Mouse (Mus musculus): Measurements from ENCODE around the gene Fmnl3.
A peak's percentile ranks its signal among the peaks of the same experiment; 100 is the strongest.

Gene Fmnl3

DNA sequence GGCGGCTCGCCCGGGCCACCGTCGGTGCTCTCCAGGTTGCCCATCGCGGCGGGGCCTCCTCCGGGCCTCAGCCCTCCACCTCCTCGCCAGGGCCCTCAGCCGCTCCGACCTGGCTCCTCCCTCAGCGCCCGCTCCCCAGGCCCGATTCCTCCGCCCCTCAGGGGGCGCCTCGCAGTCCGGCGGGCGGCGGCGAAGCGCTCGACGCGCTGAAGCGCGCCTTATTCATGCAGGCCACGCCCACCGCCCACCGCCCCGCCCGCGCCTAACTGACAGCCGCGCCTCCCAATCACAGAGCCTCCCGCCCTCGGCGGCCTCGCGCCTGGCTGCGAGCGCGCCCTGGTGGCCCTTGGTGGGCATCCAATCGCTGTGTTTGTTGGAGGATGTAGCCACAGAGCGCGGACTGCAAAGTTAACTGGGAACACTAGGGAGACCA is at the start of gene Fmnl3:
Fmnl3 (minus strand) TSS at position 224 of the 433 bp plus-strand sequence.
- no peak for DNase-seq (ENCODE audit: extremely low read depth, low read depth, low spot score)

DNA sequence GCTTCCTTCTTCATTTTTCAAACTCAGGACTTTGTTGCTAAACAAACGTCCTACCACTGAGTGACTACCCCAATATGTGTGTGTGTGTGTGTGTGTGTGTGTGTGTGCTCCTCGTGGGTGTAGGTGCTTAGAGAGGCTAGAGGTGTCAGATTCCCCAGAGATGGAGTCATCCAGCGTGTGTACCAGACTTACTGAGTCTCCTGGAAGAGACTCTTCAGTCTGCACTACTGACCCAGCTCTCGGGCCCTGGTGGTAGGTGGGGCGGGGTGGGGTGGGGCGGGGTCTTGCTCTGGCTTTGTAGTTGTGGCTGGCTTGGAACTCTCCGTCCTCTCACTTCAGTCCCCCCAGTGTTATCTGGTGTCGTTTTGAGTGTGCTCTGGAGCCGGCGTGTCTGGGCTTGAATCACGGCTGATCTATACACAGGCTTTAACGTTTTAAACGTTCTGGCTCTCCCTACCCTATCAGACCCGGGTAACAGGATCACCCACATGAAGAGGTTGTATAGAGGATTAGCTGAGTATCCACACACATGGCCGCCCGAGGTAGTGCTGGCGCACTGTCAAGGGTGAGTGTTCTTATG is 47.5 kb upstream of the Fmnl3 start:
- no peak for DNase-seq (ENCODE audit: extremely low read depth, low read depth, low spot score)

DNA sequence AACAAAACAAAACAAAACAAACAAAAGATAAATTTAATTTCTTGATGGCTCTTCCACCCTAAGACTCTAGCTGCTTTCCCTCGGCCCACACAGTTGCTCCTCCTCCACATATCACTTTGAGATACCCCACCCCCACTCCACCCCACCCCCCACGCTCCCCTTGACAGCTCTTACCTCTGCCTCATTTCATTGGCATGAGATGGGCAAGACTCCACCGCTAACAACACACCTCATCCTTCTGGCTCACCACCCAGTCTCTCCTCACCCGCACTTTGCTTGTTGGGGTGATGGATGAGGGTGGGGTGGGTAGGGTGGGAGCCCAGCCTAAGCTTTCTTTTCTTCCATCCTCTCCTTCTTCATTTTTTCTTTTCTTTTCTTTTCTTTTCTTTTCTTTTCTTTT is 46.7 kb upstream of the Fmnl3 start:
- DNase-seq (ENCODE audit: extremely low read depth, low read depth, low spot score) = no peak

DNA sequence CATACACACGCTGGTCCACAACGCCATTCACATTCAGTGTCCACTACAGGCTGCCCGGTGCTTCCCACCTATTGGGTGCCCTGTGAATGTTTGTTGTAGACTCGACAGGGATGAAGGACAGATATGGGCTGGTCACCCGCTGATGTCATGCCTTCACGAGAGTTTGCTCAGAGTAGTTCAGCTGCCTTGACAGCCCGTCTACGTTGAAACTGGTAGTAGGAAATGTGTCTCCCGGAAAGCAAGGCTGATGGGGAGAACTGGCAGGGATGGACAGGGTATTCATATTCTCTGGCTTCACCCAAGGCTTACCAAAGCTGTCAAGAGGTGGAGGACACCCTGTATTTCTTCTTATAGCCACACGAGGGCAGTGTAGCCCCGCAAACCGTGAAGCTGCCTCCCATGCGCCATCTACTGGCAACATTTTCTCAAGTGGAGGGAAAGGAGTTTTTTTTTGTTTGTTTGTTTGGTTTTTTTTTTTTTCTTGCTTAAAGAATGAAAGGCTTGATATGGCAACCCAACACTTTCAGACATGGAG is 46.1 kb upstream of the Fmnl3 start:
- no peak for DNase-seq (ENCODE audit: extremely low read depth, low read depth, low spot score)

DNA sequence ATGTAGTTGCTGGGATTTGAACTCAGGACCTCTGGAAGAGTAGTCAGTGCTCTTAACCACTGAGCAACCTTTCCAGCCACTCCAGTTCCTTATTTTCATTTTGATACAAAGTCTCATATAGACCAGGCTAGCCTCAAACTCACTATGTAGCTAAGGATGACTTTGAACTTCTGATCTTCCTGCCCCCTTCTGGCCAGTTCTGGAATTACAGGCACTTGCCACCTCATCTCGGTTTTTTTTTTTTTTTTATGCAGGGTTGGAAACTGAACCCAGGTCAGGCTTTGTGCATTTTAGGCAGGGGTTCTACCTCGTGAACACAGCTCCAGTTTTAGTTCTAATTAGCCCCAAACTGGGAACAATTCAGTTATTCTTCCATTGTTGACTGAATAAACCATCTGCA is 45.5 kb upstream of the Fmnl3 start:
- DNase-seq (ENCODE audit: extremely low read depth, low read depth, low spot score) = no peak

DNA sequence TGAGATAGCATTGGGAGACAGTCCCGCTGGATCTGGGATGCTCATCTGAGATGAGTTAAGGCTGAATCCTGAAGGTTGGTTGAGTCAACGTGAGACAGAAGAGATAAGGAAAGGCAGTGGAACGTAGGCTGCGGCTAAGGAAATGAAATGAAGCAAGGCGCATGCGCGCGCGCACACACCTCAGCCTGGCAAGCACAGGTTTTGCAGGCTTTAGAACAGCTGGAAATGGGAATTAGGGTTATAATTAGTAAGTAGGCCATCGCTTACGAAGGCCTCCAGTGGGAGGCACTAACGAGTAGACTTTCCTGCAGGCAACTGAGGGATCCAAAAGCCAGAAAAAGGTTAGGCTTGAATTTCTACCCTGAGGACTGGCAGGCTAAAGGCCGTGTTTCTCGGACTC is 41.5 kb upstream of the Fmnl3 start:
- DNase-seq (ENCODE audit: extremely low read depth, low read depth, low spot score) = no peak

DNA sequence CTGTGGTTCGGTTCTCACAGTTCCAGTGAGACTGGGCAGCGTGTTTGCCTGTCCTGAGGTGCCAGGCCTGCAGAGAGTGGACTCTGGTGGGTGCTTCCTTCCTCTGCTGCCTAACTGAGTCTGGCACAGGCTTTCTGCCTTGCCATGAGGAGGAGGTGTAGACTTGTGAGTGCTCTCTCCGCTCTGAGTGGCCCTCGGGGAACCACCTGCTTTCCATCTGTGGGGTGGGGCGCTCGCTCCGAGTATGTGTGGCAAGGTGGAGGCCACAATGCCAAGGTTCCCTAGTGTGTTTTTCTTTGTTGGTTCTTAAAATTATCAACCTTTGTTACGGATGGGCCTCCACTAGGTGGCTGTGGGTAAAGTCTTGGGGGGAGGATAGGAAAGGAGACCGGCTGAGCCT is 38.6 kb upstream of the Fmnl3 start:
- no peak for DNase-seq (ENCODE audit: extremely low read depth, low read depth, low spot score)

DNA sequence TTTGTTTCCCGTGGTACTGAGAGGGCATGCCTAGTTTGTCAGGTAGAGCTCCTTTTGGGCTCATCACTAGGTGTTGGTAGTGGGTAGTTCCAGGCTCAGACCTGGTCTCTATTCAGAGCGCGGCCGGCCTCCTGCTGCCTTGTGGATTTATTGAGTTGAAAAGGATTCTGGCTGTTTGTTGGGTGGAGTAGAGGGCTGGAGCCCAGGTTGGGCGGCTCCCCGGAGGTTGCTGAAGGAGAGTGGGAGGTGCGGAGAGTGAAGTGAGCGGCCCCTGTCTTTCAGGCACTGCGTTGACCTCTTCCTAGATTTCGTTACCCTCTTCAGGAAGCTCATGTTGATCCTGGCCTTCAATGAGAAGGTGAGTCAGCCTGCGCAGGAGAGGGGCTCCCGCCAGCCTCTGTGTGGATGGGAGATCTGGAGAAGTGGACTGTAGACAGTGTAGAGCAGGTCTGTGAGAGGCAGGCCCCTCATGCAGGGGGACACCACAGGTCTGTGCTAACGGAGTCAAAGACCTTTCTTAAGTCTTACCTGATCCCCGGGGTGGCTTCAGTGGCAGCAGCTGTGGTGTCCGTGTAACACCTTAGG is 36.8 kb upstream of the Fmnl3 start:
- no peak for DNase-seq (ENCODE audit: extremely low read depth, low read depth, low spot score)

DNA sequence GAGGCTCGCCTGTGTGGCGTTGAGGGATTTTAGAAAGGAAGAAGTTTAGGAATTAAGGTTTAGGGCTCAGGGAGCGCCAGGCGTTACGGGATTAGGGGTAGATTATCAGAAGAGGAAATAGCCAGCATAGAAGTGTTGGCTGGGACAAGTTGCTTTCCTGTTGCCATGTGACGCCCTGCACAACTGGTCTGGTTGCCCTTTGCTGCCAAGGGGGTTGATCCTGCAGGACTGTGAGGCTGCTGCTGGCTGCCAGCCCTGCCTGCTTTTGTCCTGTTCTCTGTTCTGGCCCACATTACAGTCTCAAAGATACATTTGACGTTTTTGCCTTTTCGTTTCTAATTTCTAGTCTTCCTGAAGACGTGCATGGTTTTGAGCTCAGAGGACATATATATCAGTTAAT is 34.9 kb upstream of the Fmnl3 start:
- DNase-seq (ENCODE audit: extremely low read depth, low read depth, low spot score) = no peak

DNA sequence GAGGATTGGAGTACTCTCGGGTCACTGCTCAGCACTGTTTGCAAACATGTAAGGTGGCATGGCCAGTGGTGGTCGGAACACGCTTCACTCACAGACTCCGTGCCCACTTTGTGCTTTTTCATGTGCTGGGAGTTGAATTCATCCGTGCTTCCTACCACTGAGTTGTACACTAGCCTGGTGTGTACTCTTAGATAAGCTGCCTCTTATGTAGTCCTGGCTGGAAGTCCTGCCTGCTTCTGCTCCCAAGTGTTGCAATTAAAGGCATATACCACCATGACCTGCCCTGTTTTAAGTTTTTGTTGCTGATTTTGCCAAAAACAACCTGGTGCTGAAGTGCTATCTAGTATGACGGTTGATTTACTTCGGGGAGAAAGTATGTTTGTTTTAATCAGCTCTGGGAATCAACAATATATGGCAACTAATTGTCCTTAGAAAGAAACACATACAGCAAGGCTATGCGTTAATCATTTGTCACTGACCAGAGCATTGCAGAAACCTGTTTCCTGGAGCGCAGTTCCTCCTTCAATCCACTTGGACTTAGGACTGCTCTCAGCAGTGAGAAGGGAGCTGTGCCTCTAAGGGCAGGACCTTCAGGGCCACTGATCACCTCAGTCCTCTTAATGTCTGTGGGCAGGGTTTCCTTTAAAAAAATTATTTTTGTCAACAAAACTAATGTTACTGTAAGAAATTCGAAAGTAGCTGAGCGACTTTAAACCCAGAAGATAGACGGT is 33.0 kb upstream of the Fmnl3 start:
- no peak for DNase-seq (ENCODE audit: extremely low read depth, low read depth, low spot score)

DNA sequence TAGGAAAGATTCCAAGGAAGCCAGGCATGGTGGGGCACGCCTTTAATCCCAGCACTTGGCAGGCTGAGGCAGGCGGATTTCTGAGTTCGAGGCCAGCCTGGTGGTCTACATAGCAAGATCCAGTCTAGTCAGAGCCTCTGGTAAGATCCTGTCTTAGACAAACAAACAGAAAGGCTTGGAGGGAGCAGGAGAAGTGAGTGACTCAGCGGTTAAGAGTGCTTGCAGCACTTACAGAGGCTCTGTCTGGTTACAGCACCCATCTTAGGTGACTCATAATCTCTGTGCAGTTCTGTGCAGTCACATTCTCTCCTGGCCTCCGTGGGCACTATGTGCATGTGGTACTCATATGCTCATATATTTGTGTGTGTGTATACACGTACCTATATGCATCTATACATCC is 30.3 kb upstream of the Fmnl3 start:
- no peak for DNase-seq (ENCODE audit: extremely low read depth, low read depth, low spot score)

DNA sequence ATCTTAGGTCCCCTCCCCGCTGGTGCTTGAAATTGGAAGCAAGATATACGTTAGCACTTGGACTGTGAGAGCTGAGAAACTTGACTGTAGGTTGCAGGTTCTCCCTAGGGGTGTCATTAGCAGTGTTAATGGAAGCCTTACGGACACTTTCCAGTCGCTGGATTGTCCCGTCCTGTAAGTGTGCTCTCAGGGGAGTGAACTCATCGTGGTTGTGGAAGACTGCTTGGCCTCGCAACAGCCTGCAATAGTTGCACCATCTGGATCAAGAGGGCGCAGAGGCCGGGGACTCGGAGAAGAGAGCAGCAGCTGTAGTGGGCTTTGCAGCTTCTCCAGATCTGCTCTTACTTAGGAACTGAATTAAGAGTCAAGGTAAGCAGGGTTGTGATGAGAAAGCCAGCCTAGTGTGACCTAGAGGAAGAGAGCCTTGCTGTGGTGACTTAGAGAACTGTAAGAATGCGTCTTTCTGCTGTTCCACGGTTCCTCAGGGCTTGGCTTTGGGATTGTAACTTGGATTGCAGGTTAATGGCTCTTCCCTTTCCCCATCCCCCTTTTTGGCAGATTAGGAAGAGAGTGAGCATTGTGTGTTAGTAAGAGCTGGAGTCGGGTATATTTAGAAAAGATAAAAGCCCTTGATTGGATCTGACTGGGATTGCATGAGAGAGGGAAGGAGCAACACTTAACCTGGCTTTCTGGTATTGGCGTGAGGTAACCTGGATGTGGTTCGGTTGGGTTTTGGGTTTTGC is 29.4 kb upstream of the Fmnl3 start:
- no peak for DNase-seq (ENCODE audit: extremely low read depth, low read depth, low spot score)

DNA sequence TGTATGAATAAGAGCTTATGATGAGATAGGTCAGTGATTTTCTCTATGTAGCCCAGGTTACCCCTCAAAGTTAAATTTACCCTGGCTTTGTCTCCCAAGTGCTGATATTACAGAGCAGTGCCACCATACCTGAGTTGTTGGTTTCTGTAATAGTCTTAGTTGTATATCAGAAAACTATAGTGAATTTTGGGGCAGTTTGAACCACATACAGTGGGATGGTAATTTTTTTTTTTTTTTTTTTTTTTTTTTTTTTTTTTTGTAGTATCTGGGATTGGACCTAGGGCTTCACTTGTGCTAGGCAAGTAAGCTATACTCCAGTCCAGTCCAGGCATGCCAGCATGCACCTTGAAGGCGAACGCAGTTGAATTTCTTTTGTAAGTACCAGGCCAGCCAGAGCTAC is 27.3 kb upstream of the Fmnl3 start:
- DNase-seq (ENCODE audit: extremely low read depth, low read depth, low spot score) = no peak

DNA sequence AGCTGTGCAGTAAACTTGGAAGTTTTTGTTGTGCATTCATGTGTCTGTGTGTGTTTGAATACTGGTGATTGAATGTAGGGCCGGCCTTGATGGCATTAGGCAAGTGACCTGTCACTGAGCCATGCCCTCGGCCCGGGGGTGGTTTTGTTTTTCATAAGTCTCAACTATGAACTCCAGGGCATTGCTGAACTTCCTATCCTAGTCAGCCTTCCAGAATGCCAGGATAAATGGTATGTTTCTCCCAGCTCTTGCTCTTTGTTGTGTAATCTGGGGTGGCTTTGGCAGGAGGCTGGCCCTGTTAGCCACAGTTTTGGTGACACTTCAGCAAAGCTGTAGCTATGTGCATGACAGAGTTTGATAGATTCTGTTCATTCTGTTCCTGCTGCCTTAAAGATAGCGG is 26.6 kb upstream of the Fmnl3 start:
- no peak for DNase-seq (ENCODE audit: extremely low read depth, low read depth, low spot score)

DNA sequence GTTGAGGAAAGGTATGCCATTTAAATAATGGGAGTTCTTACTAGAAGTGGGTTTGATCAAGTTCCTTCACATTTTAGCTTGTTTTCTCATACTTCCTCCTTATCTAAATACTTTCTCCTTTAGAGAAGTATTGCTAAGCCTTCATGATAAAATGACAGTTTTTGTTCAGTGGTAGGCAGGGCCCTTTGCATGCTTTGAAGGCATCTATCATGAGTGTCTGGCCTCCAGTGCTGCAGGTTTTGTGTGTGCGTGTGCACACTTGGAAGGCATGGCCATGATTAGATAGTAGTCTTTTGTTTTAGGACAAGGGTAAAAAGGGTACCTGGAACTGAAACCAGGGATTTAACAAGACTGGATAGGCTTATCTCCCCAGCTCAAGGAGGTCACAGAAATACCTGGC is 26.2 kb upstream of the Fmnl3 start:
- no peak for DNase-seq (ENCODE audit: extremely low read depth, low read depth, low spot score)

DNA sequence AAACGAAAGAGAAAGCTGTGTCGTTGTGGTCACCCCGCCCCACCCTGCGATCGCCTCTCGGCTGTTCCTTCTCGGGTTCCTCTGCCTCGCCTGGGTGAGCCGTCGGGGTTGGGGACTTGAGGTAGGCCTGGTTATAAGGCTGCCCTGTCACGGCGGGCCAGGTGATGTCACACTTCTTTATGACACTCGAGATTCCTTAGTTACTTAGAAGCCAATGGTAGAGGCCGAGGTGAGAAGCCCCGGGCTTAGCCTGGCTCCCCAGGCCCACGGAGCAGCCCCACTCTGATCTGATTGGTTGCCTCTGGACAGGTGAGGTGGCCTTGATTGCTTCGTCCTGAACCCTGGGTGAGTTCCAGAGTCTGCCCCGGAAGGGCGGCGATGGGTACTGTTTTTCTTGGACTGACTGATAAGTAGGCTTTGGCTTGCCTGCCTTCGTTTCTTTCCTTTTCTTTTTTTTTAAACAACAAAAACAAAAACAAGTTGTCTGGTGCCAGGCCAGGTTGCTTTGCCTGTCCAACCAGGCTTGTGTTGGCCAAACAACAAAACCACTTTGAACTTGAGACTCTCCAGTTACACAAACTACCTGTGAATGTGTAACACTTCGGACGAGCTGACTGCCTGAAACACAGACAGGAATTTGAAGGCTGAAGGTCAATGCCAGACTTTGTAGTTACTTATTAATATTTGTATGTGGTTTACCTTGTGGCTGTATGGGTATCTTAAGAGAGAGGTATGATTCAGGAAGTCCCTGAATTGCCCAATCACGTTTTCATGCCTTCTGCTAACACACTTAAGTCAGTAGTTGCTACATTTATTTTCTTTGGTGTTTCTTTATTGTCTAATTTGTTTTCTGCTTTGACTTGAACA is 23.3 kb upstream of the Fmnl3 start:
- DNase-seq (ENCODE audit: extremely low read depth, low read depth, low spot score) = no peak

DNA sequence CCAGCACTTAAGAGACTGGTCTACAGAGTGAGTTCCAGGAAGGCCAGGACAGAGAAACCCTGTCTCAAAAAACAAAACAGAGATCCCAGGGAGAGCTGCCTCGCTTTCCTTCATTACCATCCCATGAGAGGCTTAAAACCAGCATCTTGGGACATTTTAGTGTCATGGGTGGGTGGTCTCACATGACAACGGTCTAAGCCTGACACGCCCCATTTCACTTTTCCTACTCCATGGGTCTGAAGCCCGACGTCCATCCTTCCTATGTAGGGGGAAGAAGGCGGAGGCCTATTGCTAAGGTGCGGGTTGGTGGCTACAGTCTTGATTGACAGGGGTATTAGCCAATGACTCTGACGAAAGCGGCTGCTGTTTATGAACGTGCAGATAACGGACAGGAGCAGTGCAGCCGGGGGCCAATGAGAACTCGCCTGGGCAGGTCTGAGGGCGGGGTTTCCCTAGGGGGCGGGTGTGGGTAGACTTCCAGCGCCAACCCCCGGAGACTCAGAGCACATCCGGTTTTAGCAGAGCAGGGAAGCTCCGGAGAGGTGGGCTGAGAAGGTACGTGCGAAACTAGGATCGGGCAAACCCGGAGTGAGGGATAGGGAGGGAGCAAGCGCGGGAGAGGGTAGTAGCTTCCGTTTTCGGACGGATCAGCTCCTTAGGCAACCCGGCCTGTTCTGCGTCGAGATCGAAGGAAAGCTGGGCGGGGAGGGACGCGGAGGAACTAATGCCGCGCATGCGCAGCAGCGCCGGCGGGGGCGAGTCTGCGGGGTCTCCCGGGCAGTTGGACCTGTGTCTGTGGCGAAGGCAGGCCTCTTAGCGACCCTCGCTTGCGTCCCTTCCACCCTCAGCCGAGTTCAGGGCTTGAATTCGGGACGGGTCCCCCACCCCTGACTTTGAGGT is 22.5 kb upstream of the Fmnl3 start, which contains the start of gene Tmbim6:
Tmbim6 (plus strand) TSS at position 397 of the 900 bp plus-strand sequence.
- peak; percentile 99 for DNase-seq (ENCODE audit: extremely low read depth, low read depth, low spot score)

DNA sequence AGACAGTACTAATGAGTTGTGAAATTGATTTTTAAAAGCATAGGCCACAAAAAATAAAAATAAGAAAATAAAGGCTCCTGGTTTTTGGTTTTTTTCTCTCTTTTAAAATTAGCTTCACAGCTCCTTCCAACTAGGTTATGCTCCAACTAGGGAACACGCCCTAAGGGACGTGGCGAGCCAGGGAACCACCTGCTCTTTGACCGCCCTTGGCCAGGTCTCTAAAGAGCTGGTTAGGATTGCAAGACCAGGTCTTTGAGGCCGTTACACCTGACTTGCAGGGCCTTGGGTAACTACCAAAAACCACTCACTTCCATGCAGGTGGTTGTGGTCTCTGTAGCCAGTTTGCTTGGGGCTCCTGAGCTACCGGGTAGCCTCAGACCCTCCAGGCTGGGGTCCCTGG is 21.7 kb upstream of the Fmnl3 start:
- DNase-seq (ENCODE audit: extremely low read depth, low read depth, low spot score) = no peak

Measured in fat pad, adult 2 months (tissue).